8 mouse cellular contexts compared by ENCODE assay signal in genomic region chr12:4863654-4864337, GRCm38 (mm10). TPM values are rescaled to one million over a fixed set of nuclear protein-coding genes. Genes with fewer than 3 reads are reported as not detected.
DNase-seq lines count a peak whose midpoint lies in the region; ATAC-seq and TF ChIP-seq lines count a peak whose summit lies in the region.

No protein-coding gene starts in this region.

- no peak overlapping the region for H3K27ac ChIP-seq in heart, adult 2 months
- no peak overlapping the region; the same call in 1 of the 2 replicates for H3K27ac ChIP-seq in kidney, embryonic 14.5 days (ENCODE audit: low read depth, low read length)
- no peak overlapping the region for H3K27ac ChIP-seq in midbrain, embryonic 10.5 days (replicated peaks)

- intact Hi-C loops in heart, adult 2 months (cut with DNase I), result no loop called here

- H3K9ac ChIP-seq in heart, adult 2 months (ENCODE audit: low read depth, low read length), result no peak overlapping the region
- no peak overlapping the region for H3K9ac ChIP-seq in kidney, embryonic 14.5 days (ENCODE audit: low read depth, low read length)

- H3K4me1 ChIP-seq in heart, adult 2 months (ENCODE audit: control insufficient read depth, insufficient read depth, low read length), result peaks cover 2% of the 10 kb centered on the region
- peaks cover 10% of the 10 kb centered on the region for H3K4me1 ChIP-seq in kidney, embryonic 14.5 days (ENCODE audit: control insufficient read depth, insufficient read depth, low read length)
- peaks cover 8% of the 10 kb centered on the region for H3K4me1 ChIP-seq in midbrain, embryonic 10.5 days

- H3K9me3 ChIP-seq in kidney, embryonic 14.5 days (ENCODE audit: control insufficient read depth, low read length), result peaks cover 3% of the 10 kb centered on the region; the same call in 1 of the 2 replicates
- H3K9me3 ChIP-seq in midbrain, embryonic 10.5 days (replicated peaks), result no peaks in the 10 kb centered on the region; the same call in 1 of the 2 replicates

- TF ChIP-seq POLR2A in heart, adult 2 months (IDR thresholded peaks at IDR 0.05; ENCODE audit: insufficient read depth, low read depth, low read length), result no peak

- peak; percentile 74 for ATAC-seq in Patski
- peak; percentile 65 for ATAC-seq in kidney, embryonic 14.5 days (ENCODE audit: low FRiP score, low TSS enrichment)

- no peak overlapping the region for H3K4me2 ChIP-seq in kidney, embryonic 14.5 days (replicated peaks; ENCODE audit: low read depth, low read length)

- H3K27me3 ChIP-seq in Patski, result no peaks in the 10 kb centered on the region
- H3K27me3 ChIP-seq in heart, adult 2 months (ENCODE audit: control insufficient read depth, insufficient read depth, low read length), result no peaks in the 10 kb centered on the region
- no peaks in the 10 kb centered on the region for H3K27me3 ChIP-seq in kidney, embryonic 14.5 days (ENCODE audit: control insufficient read depth, insufficient read depth, low read length)
- H3K27me3 ChIP-seq in midbrain, embryonic 10.5 days (ENCODE audit: low read depth, poor library complexity, severe bottlenecking), result no peaks in the 10 kb centered on the region

- 40% methylated on average over 4 of the region's 4 CpGs for whole genome bisulfite sequencing in heart, adult 2 months
- 51% methylated on average over 4 of the region's 4 CpGs for WGBS in kidney, embryonic 14.5 days
- 85% methylated on average over 4 of the region's 4 CpGs for WGBS in midbrain, embryonic 10.5 days

- no peak overlapping the region for H3K4me3 ChIP-seq in heart, adult 2 months
- no peak overlapping the region for H3K4me3 ChIP-seq in kidney, embryonic 14.5 days (ENCODE audit: low read length)
- H3K4me3 ChIP-seq in midbrain, embryonic 10.5 days, result no peak overlapping the region

- POLR2A ChIA-PET in Patski (lab: Charles Lee), result interaction anchor here (1.1 kb wide), 1 partner anchor 54 kb away, joined by 3 read pairs; the partner anchor contains the start of gene Atad2b

- in situ Hi-C loops in Patski (cut with MboI; ENCODE audit: low pct_unique_long_range_greater_than_20kb), result no loop called here

- TF ChIP-seq CTCF in Patski (IDR thresholded peaks at IDR 0.05), result no peak
- TF ChIP-seq CTCF in heart, adult 2 months (IDR thresholded peaks at IDR 0.05), result peak; percentile 19; the same call in 1 of the 2 replicates

- CTCF ChIA-PET in Patski (lab: Charles Lee), result interaction anchor here (0.8 to 2.2 kb wide), 4 partner anchors 10 to 29 kb away, joined by 3 to 8 read pairs (median 6); partner anchors contain the start of gene Mfsd2b

- no peaks in the 10 kb centered on the region for H3K79me2 ChIP-seq in heart, adult 2 months (replicated peaks; ENCODE audit: control insufficient read depth, insufficient read depth, low read length)

- DNase-seq in adrenal gland, postnatal 14 days, result peak; percentile 27
- no peak for DNase-seq in adrenal gland, postnatal 25 days
- no peak for DNase-seq in Patski (ENCODE audit: low read depth, low spot score)
- peak in 1 of 2 experiments; percentile 18 for DNase-seq in heart, adult 2 months
- DNase-seq in right cerebral cortex, adult 18-20 months, result no peak
- DNase-seq in gastrocnemius, postnatal 4 days (ENCODE audit: low spot score in 2 of 2), result no peak
- DNase-seq in midbrain, embryonic 10.5 days (ENCODE audit: low spot score), result no peak

- TF ChIP-seq EP300 in heart, adult 2 months (IDR thresholded peaks at IDR 0.05; ENCODE audit: insufficient read depth, low read depth, low read length), result no peak

- no peaks in the 10 kb centered on the region for H3K36me3 ChIP-seq in heart, adult 2 months (ENCODE audit: control insufficient read depth, insufficient read depth, low read length)
- H3K36me3 ChIP-seq in kidney, embryonic 14.5 days (ENCODE audit: control insufficient read depth, insufficient read depth, low read length), result no peaks in the 10 kb centered on the region
- peaks cover 11% of the 10 kb centered on the region for H3K36me3 ChIP-seq in midbrain, embryonic 10.5 days

RNA-seq across cellular contexts. Expression of gene Mfsd2b, which starts 10.4 kb away (rescaled TPM):
- 1.6 and 3.3 TPM in 2 replicates for total RNA-seq in adrenal gland, postnatal 14 days (2021)
- 0.64 and 1.2 TPM in 2 replicates for total RNA-seq in adrenal gland, postnatal 25 days (2021)
- polyA plus RNA-seq in Patski (2021), result 0.17 TPM
- total RNA-seq in heart, adult 2 months (2021), result 1 to 10 TPM in 1 of 2 experiments, under 1 TPM in 1; 0.55 to 2.3 TPM
- polyA plus RNA-seq in heart, adult 2 months (2012; rRNA removed), result 1.7 and 2.0 TPM in 2 replicates
- 0.81 and 1.3 TPM in 2 replicates for polyA plus RNA-seq in kidney, embryonic 14.5 days (2014; fragmentation: Nextera tagmentation; extraction: Ambion mirVana)
- 1 to 10 TPM in 1 of 2 experiments, under 1 TPM in 1; 0.65 to 1.3 TPM for total RNA-seq in gastrocnemius, postnatal 4 days (2021)
- polyA plus RNA-seq in midbrain, embryonic 10.5 days (2016; fragmentation: Nextera tagmentation; extraction: Ambion mirVana), result 3.5 and 4.6 TPM in 2 replicates

RNA-seq across cellular contexts. Expression of gene Wdcp, which starts 20.7 kb away (rescaled TPM):
- 9.9 and 10.0 TPM in 2 replicates for total RNA-seq in adrenal gland, postnatal 14 days (2021)
- total RNA-seq in adrenal gland, postnatal 25 days (2021), result 8.6 and 11.4 TPM in 2 replicates
- 11.2 TPM for polyA plus RNA-seq in Patski (2021)
- 1 to 10 TPM; 6.2 to 9.1 TPM for total RNA-seq in heart, adult 2 months (2021)
- polyA plus RNA-seq in heart, adult 2 months (2012; rRNA removed), result 7.4 and 12.7 TPM in 2 replicates
- 16.5 and 17.6 TPM in 2 replicates for polyA plus RNA-seq in kidney, embryonic 14.5 days (2014; fragmentation: Nextera tagmentation; extraction: Ambion mirVana)
- 10 to 100 TPM; 10.5 to 10.7 TPM for total RNA-seq in gastrocnemius, postnatal 4 days (2021)
- 25.1 and 28.5 TPM in 2 replicates for polyA plus RNA-seq in midbrain, embryonic 10.5 days (2016; fragmentation: Nextera tagmentation; extraction: Ambion mirVana)

RNA-seq across cellular contexts. Expression of gene Fkbp1b, which starts 22.4 kb away (rescaled TPM):
- 8.9 and 17.7 TPM in 2 replicates for total RNA-seq in adrenal gland, postnatal 14 days (2021)
- 5.6 and 7.2 TPM in 2 replicates for total RNA-seq in adrenal gland, postnatal 25 days (2021)
- polyA plus RNA-seq in Patski (2021), result 7.1 TPM
- total RNA-seq in heart, adult 2 months (2021), result 1 to 10 TPM in 1 of 2 experiments, under 1 TPM in 1; 0.50 to 1.1 TPM
- 2.4 and 3.6 TPM in 2 replicates for polyA plus RNA-seq in heart, adult 2 months (2012; rRNA removed)
- polyA plus RNA-seq in kidney, embryonic 14.5 days (2014; fragmentation: Nextera tagmentation; extraction: Ambion mirVana), result 6.5 and 7.8 TPM in 2 replicates
- 1 to 10 TPM; 5.1 to 6.1 TPM for total RNA-seq in gastrocnemius, postnatal 4 days (2021)
- polyA plus RNA-seq in midbrain, embryonic 10.5 days (2016; fragmentation: Nextera tagmentation; extraction: Ambion mirVana), result 4.3 and 8.1 TPM in 2 replicates

RNA-seq across cellular contexts. Expression of gene Ubxn2a, which starts 43.7 kb away (rescaled TPM):
- 37.4 and 39.4 TPM in 2 replicates for total RNA-seq in adrenal gland, postnatal 14 days (2021)
- 38.3 and 43.2 TPM in 2 replicates for total RNA-seq in adrenal gland, postnatal 25 days (2021)
- polyA plus RNA-seq in Patski (2021), result 27.7 TPM
- 10 to 100 TPM; 72.1 to 76.0 TPM for total RNA-seq in heart, adult 2 months (2021)
- polyA plus RNA-seq in heart, adult 2 months (2012; rRNA removed), result 11.2 and 22.5 TPM in 2 replicates
- 17.4 and 27.0 TPM in 2 replicates for polyA plus RNA-seq in kidney, embryonic 14.5 days (2014; fragmentation: Nextera tagmentation; extraction: Ambion mirVana)
- 10 to 100 TPM; 31.9 to 36.7 TPM for total RNA-seq in gastrocnemius, postnatal 4 days (2021)
- polyA plus RNA-seq in midbrain, embryonic 10.5 days (2016; fragmentation: Nextera tagmentation; extraction: Ambion mirVana), result 19.1 and 21.1 TPM in 2 replicates

RNA-seq across cellular contexts. Expression of gene Sf3b6, which starts 46.5 kb away (rescaled TPM):
- 106 and 114 TPM in 2 replicates for total RNA-seq in adrenal gland, postnatal 14 days (2021)
- total RNA-seq in adrenal gland, postnatal 25 days (2021), result 102 and 110 TPM in 2 replicates
- 114 TPM for polyA plus RNA-seq in Patski (2021)
- 10 to 100 TPM; 42.0 to 42.8 TPM for total RNA-seq in heart, adult 2 months (2021)
- polyA plus RNA-seq in heart, adult 2 months (2012; rRNA removed), result 31.5 and 46.8 TPM in 2 replicates
- 306 and 426 TPM in 2 replicates for polyA plus RNA-seq in kidney, embryonic 14.5 days (2014; fragmentation: Nextera tagmentation; extraction: Ambion mirVana)
- 10 to 100 TPM; 73.9 to 80.8 TPM for total RNA-seq in gastrocnemius, postnatal 4 days (2021)
- 319 and 337 TPM in 2 replicates for polyA plus RNA-seq in midbrain, embryonic 10.5 days (2016; fragmentation: Nextera tagmentation; extraction: Ambion mirVana)
